Mouse (Mus musculus) thymus, postnatal 14 days (tissue): ENCODE data around the gene Tex19.1.
"Not testable (repeated sequence)": the region's sequence is repeated elsewhere in the genome, so short reads cannot be mapped to it uniquely, and the experiment has no call there.

Experiments
- DNase-seq: peaks from one replicate; pipeline ENCODE4 v3.0.0; 2021

Gene Tex19.1

DNA sequence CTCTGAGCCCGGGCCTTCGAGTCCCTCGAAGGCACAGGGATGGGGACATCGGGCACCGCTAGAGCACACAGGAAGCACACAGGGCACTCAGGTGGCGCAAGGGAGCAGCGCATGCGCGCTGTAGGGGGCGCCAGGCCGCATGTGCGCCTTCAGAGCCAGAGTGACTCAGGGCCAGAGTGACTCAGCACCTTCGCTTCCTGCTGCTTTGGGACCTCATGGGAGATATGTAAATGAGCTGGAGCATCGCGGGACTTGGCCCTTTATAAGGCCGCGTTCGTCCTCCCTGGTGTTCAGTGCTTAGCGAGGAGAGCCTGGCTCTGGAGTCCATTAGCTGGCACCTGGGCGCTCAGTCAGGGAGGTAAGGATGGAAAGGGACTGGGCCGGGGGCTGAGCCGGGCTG lies at the start of gene Tex19.1:
Tex19.1 (plus strand) TSS at position 279 of the 400 bp plus-strand sequence.
- no peak for DNase-seq

- no peak for DNase-seq
These were observed 46.2 kb upstream of the Tex19.1 start for GRCm38 (mm10) chr11:121099762-121100161.

- no peak for DNase-seq
These were observed 45.3 kb upstream of the Tex19.1 start for GRCm38 (mm10) chr11:121100692-121101091.

GRCm38 (mm10) chr11:121101124-121101805 lies 44.7 kb upstream of the Tex19.1 start:
- no peak for DNase-seq

DNA sequence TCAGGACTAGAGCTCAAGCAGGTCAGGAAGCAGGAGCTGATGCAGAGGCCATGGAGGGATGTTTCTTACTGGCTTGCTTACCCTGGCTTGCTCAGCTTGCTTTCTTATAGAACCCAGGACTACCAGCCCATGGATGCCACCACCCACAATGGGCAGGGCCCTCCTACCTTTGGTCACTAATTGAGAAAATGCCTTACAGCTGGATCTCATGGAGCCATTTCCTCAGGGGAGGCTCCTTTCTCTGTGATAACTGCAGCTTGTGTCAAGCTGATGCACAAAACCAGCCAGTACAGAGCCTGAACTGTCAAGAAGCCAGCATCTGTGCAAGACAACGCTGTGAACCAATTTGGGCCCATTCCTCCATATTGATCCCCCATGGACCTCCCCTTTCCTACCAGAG lies 38.7 kb upstream of the Tex19.1 start:
- DNase-seq: not testable (repeated sequence)

DNA sequence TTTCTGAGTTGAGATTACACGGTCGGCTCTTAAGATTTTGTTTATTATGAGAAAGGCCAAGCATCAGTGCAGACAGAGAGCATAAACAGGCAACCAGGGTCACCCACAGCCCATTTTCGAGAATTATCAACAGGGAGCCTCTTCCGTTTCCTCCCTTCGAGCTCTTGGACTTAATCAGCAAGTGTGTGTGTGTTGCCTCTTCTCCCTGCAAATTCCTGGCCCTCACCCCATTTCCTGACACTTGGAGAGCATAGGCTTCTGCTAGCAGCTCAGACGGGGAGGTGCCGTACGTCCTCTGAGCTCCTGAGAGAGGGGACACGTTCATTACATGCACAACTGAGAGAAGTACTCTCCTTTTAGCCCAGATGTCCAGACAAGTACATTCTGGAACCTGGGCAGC lies 37.9 kb upstream of the Tex19.1 start:
- no peak for DNase-seq

DNA sequence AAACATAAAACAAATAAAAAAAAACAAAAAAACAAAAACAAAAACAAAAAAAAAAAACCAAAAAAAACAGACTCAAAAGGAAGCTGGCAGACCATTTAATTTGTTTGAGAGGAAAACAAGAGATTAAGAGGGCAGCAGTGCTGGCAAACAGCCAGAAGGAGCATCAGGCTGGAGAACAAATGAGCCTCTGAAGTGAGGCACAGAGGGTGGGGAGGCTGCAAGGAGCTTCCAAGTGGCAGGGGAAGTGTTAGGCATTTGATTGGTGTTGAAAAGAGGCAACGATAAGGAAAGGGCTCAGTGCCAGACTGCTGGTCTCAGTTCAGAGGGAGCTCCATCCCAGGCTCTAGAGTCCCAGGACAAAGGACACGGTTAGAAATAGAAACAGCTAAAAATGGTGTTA lies 36.0 kb upstream of the Tex19.1 start:
- DNase-seq: no peak

GRCm38 (mm10) chr11:121111051-121111450 lies 34.9 kb upstream of the Tex19.1 start:
- DNase-seq: no peak

- DNase-seq: no peak
These were observed 34.3 kb upstream of the Tex19.1 start for GRCm38 (mm10) chr11:121111601-121112000.

DNA sequence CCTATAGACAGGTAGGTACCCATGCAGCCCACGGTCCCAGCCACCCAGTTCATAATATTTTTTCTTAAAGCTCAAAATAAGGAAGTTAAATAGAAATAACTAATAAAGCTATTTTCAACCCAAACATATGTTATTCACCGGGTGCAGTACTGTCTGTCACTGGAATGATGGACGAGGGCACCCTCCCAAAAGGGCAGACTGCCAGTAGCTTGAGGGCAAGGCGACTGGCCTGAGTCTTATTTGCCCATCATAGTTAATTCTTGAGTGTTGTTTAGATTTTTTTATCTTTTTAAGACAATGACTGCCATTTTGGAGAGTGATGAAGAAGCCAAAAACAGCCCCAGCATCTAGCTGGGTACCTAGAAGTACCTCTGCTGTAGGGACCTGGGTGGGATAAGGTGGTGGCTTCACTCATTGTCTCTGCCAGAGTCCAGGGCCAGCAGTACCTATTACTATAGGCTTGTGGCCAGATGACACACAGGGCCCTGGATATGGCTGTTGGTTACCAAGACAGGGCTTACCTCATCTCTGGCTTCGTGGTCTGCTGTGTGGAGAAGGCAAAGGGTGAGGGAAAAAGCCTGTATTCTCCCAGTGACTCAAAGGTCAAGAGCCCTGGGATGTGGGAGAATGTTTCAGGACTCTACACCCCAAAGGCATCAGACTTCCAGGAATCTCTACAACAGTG lies 33.7 kb upstream of the Tex19.1 start:
- DNase-seq: no peak

- peak; percentile 16 for DNase-seq
These were observed 27.8 kb upstream of the Tex19.1 start for GRCm38 (mm10) chr11:121118106-121118505.

DNA sequence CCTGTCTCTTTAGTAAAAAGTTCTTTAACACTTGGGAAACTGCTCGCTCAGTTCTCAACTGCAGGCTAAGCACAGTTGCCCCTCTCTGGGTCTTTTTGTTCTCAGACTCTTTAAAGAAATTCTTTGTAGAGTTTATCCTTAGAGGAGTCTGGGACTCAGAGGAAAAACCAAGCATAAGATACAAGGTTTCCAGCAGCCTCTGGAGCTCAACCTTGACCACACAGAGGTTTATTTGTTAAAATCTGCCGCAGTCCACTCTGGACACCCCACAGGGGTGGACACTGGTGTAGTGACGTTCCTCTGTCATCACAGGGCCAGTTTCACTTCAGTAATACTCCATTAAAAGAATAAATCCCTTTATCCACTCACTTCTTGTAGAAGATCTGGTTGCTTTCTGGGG lies 27.4 kb upstream of the Tex19.1 start, which contains the start of gene Tex19.2:
Tex19.2 (minus strand) TSS at position 101 of the 400 bp plus-strand sequence.
- DNase-seq: no peak

DNA sequence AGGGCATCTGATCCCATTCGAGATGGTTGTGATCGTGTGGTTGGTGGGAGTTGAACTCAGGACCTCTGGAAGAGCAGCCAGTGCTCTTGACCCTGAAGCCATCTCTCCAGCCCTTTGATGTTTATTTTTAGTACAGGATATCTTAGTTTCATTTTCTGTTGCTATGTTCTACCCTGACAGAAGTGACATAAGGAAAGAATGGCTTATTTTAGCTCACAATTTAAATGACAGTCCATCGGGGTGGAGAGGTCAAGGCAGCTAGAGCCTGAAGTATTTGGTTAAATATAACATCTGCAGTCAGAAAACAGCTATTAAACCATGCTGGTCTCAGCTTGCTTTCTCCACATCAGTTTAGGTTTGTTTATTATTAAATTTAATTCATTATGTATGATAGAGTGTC lies 24.8 kb upstream of the Tex19.1 start:
- DNase-seq: no peak

DNA sequence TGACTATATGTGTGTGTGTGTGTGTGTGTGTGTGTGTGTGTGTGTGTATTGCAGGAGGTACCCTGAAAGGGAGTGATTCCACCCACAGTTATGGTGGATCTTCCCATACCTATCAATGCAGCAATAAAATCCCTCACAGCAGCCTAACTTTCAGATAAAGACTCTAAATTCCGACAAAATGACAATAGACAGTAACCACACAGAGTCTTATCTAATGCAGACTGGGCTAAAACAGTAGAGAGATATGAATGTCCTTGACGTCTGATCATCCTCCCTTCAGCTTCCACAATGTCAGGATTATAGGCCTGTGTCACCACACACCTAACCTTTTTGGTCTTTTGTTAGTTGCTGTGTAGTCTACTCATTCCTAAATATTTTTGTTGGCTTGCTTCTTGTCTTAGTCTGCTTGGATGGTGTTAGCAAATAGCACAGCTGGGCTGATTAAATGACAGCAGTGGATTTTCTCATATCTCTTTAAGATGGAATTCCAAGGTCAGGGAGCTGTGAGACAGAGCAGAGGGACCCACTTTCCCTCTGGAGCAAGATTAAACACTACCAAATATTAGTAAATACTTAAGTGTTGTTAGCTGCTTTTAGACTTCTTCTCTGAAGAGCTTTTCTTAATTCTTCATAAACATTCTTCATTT lies 23.8 kb upstream of the Tex19.1 start:
- DNase-seq: no peak

DNA sequence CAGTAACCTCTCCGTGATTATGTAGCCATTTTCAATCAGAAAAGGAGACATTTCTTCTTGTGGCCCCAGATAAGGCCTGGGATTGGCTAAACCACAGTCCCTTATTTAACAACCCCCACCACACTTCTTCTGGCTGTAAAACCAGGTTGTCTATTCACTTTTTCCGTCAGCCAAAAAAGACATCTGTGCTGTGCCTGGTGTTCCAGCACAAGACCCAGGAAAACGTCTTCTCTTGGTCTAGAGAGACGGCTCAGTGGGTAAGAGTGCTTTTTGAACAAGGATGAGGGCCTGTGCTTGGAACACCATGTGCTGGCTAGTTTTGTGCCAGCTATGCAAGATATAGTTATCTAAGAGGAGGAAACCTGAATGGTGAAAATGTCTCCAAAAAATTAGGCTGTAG lies 22.5 kb upstream of the Tex19.1 start:
- no peak for DNase-seq

DNA sequence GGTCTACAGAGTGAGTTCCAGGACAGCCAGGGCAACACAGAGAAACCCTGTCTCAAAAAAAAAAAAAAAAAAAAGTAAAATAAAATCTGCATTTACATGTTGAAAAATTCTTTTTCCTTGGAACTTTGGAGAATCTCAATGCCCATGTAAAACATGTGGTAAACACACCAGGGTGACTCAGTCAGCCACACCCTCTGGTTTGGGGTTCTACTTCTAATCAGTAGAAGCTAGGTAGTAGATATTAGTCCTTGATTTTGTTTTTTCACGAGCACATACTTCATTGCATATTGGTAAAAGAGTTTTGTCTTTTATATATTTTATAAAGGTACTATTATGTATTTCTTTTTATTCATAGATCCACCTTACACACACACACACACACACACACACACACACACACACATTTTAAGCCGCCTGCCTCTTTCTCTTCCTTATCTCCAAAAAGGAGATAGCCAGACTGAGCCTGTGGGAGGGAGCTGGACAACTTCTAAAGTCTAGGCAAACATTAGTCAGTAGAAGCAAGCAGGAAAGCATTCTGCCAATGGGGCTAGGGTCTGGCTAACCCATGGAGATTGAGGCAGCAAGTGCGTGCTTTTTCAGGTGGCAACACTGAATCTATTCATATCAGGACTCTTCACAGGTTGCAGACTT lies 20.3 kb upstream of the Tex19.1 start:
- no peak for DNase-seq

DNA sequence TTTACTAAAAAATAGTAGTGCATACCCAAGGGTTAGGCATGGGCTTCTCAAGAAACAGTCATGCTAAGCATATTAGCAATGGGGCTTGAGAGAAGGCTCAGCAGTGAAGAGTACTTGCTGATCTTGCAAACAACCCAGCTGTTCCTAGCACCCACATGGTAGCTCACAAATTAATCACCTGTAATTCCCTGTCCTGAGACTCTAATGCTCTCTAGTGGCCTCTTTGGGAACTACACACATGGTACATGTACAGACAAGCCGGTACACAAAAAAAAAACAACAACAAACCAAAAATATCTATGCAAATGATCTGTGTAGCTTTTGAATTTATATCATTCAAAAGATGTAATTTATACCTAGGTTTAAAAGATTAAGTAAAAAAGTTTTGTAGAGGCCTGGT lies 19.5 kb upstream of the Tex19.1 start:
- peak; percentile 16 for DNase-seq

GRCm38 (mm10) chr11:121127441-121127840 lies 18.5 kb upstream of the Tex19.1 start:
- DNase-seq: no peak

- no peak for DNase-seq
These were observed 16.3 kb upstream of the Tex19.1 start for GRCm38 (mm10) chr11:121129616-121130015.

GRCm38 (mm10) chr11:121134600-121134999 lies 11.3 kb upstream of the Tex19.1 start:
- DNase-seq: no peak

DNA sequence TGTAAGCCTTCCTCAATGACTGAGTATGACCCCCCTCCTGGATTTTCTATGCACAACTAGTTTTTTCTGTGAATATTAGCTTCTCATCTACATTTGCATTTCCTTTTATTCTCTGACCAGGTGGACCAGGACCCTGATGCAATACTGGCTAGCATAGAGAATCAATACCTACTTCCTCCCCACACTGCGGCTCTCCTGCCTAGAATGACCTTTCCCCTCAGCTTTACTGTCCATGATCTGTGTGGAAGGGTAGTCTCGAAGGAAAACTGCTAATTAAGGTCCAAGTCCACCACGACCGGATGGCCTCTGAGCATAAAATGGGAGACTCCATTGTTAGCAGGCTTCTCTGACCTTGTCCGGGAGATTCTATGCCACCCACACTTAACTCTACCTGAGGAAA lies 8.3 kb upstream of the Tex19.1 start:
- no peak for DNase-seq

DNA sequence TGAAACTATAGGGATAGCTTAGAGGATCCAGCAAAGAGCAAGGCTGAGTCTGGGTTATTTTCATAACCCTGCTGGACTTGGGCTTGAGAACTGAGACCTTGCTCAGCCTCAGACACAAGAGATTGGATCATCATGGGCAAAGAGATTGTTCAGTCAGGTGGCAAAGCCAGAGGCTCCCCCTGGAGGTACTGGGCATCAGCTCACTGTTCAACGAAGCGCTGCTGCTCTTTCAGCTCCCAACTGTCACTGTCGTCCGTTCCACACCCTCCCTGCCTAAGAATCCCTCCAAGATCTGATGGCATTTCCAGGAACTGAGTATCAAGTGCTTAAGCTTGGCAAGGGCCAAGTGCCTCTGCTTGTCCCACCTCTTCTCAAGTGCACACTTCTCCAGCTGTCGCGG lies 7.2 kb upstream of the Tex19.1 start:
- DNase-seq: no peak

GRCm38 (mm10) chr11:121143325-121144015 lies 2.5 kb upstream of the Tex19.1 start:
- DNase-seq: no peak
